Mouse (Mus musculus) v-Abl transformed pro-B cells (cell line): Measurements from ENCODE around the gene Pdgfra.

Experiments used
- in situ Hi-C, 2 experiments: fragments of 400-800 bp; cut with MboI; formaldehyde crosslinking; loops; one replicate each; pipeline ENCODE4 v1.15.1; 2025; ENCODE audit not compliant: unreplicated experiment in 2 of 2

Pdgfra gene

DNA sequence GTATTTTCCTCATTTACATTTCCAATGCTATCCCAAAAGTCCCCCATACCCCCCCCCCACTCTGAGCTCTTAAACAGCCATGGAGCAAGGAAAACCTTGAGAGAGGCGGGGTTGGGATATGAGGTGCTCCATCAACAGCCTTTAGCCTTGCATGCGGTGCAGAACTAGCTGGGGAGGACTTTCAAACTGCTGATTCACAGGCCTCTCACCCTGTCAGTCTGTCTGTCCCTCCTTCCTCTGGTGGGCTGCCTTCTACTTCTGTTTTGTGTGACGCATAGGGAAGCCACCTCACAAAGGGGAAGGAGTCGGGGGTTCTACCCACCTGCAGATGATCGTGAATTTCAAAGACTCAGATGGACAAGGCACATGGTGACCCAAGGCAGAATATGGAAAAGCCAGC is 41.0 kb downstream of the Pdgfra start:
- in situ Hi-C loops: no loop called here

DNA sequence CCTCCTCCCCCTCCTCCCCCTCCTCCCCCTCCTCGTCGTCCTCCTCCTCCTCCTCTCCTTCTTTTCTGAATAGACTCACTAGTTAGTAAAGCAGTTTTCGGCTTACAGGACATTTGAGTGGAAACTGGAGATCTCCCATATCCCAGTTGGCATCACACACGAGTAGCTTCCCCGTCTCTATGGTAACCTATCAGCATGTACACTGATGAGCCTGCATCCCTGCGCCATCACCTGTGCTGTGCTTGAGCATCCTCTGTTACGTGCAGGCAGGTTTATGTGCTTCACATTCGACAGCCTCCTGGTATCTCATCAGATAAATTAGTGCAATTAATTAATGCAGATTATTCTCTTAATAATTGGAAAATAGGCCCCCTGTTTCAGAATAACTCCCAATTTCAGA is 46.3 kb downstream of the Pdgfra start:
- in situ Hi-C loops: no loop called here

DNA sequence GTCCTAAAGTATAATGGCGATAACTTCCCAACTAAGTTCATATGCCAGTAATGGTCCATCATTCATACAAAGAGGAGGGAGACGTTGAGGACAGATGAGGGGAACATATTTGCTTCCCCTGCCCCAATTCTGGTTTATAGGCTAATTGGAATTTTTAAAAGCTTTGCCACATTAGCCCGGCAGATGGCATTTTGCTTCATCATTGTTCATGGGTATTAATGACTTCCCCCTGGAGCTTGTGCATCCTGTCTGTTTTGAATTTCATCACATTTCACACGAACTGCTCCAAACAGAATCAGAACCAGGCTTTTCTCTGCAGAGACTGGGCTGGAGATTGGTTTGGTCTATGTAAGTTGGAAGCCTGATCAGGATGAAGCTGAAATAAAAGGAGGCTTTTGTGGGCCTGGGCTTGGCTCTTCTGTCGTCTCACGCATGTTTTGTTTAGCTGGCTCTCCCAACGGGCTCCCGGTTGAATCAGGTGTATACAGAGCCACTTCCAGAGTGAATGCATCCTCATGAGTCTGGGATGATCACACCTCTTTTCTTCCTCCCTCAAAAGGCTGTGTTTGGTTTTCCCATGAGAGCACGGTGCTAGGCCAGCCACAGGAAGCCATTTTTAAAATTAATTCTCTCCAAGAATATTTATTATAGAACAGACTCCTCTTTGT is 47.7 kb downstream of the Pdgfra start:
- in situ Hi-C loops: no loop called here

DNA sequence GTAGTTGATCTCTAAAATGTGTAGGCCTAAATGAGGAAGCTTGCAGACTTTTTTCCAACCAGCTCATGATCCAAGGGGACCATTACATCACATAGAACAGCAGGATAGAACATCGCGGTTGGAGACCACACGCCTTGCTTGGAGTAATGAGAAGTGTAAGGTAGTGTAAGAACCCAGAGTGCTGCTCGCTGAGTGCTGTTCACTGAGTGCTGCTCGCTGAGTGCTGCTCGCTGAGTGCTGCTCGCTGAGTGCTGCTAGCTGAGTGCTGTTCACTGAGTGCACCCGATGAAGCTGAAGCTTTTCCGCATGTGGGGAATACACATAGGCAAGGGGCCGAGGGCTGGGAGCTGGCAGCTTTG is 48.3 kb downstream of the Pdgfra start:
- in situ Hi-C loops: no loop called here

DNA sequence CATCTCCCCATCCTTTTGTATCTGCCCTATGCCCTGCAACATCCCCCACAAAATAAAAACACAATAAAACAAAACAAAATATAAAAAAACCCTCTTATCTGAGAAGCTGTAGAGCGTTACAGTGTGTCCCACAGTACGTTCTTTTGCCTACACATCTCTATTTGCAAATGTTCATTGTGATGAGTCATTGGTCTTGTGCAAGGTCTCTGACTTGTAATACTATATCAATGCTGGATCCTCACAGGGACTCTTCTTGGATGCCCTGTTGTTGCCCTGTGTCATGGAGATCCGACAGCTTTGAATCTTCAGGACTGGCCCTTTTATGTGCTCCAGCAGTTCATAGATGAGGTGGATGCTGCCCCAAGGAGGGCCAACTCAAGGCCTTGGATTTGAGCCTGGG is 55.8 kb downstream of the Pdgfra start:
- in situ Hi-C loops: no loop called here

DNA sequence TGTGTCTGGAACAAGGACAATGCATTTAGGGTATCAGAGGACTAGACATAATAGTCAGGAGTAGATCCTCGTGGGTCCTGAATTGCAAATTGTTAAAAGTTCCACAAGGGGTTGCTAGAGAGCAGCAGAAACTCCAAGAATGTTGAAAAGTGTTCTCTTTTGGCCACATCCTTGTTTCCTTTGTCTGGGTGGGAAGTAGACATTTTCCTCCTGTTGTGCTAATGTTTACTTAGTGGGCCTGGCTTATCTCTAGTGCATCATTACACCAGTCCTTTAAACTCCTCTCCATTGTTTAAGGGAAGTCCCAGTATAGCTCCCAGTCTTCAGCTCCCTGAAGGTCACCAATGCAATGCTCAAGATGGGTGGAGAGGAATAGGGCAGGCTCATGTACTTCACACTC is 57.9 kb downstream of the Pdgfra start:
- in situ Hi-C loops: no loop called here

DNA sequence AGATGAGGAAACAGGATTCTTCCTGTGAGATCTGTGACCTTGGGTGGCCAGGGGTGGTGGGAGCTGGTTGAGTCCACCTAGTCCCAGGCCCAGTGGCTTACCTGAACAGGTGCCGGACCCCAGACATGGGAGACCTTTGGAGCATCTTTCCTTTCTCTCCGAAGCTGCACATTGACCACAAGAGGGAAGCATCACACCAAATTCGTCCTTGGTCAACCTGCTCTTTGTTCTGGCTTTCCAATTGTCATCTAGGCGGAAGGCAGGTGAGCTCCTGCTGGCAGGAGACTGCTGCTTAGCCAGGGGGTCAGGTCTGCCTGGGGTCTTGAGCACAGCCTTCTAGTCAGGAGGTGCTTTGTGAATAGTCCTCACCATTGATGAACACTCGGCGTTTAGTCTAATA is 62.4 kb downstream of the Pdgfra start:
- in situ Hi-C loops: no loop called here

DNA sequence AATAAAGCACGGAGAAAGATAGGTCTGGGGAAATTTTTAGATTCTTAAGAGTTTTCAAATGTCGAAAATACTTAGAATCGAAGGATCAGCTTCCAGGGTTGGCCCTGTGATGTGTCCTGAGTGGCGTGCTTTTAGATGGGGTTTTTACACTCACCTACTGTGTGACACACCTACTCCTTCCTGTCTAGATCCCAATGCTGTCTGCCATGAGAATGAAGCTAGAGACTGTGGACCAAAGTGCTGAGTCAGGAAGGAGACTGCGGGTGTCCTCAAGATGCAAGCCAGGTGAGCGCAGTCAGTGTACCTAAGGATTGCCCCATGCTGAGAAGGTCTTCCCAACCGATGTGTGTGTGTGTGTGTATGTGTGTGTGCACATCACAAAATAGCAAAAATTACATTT is 62.8 kb downstream of the Pdgfra start:
- in situ Hi-C loops: no loop called here

DNA sequence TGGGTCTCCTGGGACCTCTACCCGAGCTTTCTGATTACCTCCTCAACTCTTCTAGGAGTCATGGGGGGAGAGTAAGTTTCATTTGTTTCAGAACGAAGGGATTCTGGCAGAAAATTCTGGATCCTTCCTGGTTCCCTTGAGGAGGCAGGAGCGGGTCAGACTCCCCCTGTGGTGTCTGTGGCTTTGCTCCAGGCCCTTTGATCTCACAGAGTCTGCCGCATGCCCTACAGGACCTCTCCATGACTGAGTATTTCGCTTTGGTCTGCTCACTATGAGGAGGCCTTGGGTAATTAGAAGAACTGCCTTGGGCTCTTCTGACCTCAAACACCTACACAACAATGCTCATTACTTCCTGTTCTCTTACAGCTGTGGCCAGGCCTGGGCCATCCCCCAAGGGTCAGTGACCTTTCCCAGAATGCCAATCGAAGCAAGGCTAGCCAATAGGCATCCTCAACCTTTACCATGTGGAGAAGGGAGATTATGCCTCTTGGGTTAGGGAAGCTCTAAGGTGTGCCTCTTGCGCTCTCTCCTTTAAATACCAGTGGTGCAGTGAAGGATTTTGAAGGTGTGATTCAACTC is 63.7 kb downstream of the Pdgfra start:
- in situ Hi-C loops: no loop called here

DNA sequence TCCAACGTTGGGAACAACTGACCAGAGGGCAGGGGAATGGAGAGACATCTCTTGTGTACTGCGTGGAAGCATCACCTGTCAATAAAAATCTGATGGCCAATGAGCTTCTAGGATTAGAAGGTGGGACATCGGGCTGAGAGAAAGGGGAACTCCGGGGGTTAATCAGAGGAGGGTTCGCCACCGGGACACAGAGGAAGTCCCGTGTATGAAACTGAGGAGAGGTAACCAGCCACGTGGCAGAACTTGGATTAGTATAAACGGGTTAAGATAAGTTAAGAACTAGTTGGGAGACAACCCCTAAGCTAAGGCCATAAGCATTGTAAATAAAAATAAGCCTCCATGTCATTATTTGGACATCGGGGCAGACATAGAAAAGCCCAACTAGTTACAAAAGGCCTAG is 69.5 kb downstream of the Pdgfra start:
- in situ Hi-C loops: no loop called here

DNA sequence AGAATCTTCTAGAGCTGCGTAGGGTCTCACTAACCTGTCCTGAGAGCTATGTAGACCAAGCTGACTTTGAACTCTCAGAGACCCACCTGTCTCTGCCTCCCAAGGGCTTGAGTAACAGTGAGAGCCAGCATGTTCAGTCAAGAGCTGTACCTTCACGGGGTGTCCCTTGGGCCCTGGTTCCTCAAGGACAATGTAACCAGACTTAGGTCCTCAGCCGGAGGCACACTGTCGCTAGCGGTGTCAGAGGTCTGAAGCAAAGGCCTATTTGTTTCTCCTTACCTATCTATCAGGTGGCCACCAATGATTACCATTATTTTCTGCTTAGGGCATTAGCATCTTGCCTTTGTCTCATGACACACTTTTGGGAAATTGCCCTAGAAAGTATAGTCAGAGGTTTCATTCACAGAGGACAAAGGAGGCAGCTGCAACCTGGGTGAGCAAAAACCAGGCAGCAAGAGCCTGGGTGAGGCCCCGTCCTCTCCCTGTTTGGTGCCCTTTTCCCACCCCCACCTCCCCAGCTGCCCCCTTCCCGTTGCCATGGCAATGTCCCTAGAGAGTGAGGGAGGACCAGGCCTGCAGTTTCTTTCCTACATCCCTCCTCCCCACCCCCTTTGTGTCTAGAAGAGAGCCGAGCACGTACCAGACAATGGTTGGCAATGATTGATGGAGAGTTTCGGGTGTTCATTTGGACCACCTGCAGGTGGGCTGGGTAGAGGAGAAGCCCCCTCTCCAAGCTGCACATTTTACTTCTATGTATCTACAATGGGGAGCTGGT is 70.6 kb downstream of the Pdgfra start:
- in situ Hi-C loops: no loop called here

DNA sequence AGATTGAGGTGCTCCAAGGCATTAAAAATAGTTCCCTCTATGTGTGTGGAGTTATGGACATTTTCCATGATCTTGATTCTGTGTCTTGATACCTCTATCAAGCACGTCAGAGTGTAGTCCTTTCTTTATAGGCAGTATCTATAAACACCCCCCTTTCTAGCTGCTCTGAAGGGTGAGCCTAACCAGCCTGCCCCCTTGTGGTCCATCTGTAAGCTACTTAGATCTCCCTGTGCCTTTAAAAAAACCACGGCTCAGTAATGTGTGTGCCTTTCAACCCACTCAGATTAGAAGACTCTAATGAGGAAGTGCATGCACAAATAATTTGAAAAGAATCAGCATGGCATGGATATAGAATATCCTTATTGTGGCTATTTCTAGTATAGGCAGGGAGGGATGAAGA is 86.3 kb downstream of the Pdgfra start:
- in situ Hi-C loops: no loop called here

DNA sequence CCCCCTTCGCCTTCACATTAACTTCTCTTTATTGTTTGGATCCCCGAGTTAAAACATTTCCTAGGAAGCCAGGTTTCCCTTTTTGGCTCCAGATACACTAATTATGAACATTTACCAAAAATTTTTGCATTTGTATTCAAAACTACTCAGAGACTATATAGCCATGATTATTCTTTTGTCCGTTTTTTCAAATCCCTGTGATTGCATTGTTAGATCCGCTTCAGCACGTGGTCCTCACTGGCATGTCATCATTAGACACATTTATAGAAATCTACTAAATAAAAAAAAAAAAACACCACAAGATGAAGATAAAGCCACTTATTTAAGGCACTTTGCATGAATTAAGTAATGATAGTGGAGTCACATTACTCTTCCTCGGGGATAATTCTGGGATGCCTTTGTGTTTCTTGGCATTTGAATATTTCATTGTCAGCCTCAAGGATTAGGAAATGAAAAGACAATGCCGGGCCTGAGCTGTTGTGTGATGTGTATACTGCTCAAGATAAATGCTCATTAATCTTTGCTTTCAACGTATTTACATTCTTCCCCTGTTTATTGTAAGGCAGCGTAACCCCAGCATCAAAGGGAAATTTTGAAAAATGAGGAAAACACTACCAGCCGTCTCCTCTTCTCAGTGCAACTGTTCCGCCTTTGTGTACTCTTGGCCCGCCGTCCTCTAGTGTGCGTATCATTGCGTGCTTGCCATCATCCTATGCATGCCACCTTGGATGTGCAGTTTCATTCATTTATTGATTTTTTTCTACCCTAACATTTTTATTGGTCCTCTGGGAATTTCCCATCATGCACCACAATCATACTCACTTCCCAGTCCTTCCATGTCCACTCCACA is 87.1 kb downstream of the Pdgfra start:
- in situ Hi-C loops: no loop called here

DNA sequence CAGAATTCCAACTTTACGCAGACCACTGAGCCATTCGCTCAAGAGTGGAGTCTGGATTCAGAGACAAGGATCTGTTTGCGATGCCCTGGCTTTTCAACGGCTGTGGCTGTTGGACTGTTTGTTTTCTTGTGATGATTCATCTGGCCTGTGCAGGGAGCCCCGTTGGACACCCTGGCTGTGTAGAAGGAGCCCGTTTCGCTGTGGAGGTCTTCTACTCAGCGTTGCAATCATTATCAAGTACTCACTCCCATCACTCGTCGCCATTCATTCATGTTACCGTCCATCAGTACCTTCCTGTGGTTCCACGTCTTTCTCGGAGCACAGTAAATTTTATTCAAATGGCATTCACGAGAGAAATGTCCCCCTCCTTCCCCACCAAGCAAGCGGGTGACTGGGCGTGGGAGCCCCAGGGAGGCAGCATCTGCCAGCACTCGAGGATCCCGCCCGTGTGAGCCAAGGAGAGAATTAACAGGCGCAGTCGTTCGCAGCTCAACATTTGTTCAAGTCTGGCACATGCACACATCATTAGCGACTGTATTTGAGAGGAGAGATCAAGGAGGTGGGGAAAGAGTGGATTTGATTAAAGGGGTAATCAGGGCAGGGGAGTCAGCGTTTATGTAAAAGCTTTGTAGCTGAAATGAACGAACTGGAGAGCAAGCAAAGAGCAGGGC is 95.1 kb downstream of the Pdgfra start:
- in situ Hi-C loops: no loop called here
